In the genomic region with DNA sequence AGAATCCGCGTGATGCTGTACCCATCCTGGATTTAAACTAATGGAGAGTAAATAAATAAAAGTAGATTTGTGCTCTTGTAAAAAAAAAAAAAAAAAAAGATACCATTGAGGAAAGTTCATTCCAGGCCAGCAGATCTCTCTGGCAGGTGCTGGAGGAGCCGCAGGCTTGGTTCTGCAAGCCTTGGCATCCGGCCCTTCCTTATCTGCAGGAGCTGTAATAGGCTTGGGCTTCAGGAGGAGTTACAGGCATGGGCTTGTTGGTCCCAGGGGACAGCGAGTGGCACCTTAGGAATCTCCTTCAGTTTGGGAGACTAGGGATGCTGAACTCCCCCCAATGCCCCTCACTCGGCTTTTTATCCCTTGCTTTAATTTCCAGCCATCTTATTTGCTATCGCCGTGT, we compare ENCODE assay signal across 29 mouse cellular contexts. TPM values are rescaled to one million over a fixed set of nuclear protein-coding genes. Genes with fewer than 3 reads are reported as not detected.
DNase-seq lines count a peak whose midpoint lies in the region; ATAC-seq and TF ChIP-seq lines count a peak whose summit lies in the region.
"Had no signal": no experiment of that assay in that cellular context is flagged by ENCODE, and none has a peak within 500 bp of the region (broad histone marks: within the 10 kb centered on the region; RNA-seq: fewer than 3 reads in every experiment).

No protein-coding gene starts in this region.

- H3K4me2 ChIP-seq in heart, embryonic 11.5 days: no peak overlapping the region
- H3K4me2 ChIP-seq in liver, postnatal 0 days (ENCODE audit: low read depth, low read length): no peak overlapping the region
- H3K4me2 ChIP-seq in midbrain, embryonic 14.5 days (ENCODE audit: low read length): no peak overlapping the region
- H3K4me2 ChIP-seq: embryonic facial prominence, embryonic 12.5 days; forebrain, embryonic 15.5 days; hindbrain, embryonic 15.5 days; limb, embryonic 15.5 days; liver, embryonic 13.5 days; lung, embryonic 14.5 days; stomach, embryonic 15.5 days had no signal

- H3K27me3 ChIP-seq in heart, embryonic 11.5 days (ENCODE audit: control insufficient read depth, insufficient read depth, low read length): no peaks in the 10 kb centered on the region
- no peaks in the 10 kb centered on the region for H3K27me3 ChIP-seq in liver, postnatal 0 days (ENCODE audit: insufficient read depth, low read length)
- H3K27me3 ChIP-seq in midbrain, embryonic 14.5 days (ENCODE audit: control insufficient read depth, insufficient read depth, low read length): no peaks in the 10 kb centered on the region
- H3K27me3 ChIP-seq: embryonic facial prominence, embryonic 12.5 days; forebrain, embryonic 15.5 days; hindbrain, embryonic 15.5 days; limb, embryonic 15.5 days; liver, embryonic 13.5 days; stomach, embryonic 15.5 days had no signal

- no peak overlapping the region for H3K9ac ChIP-seq in heart, embryonic 11.5 days (ENCODE audit: low read depth, low read length)
- H3K9ac ChIP-seq in liver, postnatal 0 days (replicated peaks): no peak overlapping the region
- H3K9ac ChIP-seq in midbrain, embryonic 14.5 days (replicated peaks; ENCODE audit: low read length): no peak overlapping the region
- H3K9ac ChIP-seq: embryonic facial prominence, embryonic 12.5 days; forebrain, embryonic 15.5 days; hindbrain, embryonic 15.5 days; limb, embryonic 15.5 days; liver, embryonic 13.5 days; lung, embryonic 14.5 days; stomach, embryonic 15.5 days had no signal

- TF ChIP-seq CTCF in liver, postnatal 0 days (IDR thresholded peaks at IDR 0.05; ENCODE audit: low read depth): no peak

- no peak for ATAC-seq in heart, embryonic 11.5 days (replicated peaks; ENCODE audit: insufficient number of reproducible peaks, low FRiP score, low TSS enrichment)
- ATAC-seq in liver, postnatal 0 days: no peak
- ATAC-seq in midbrain, embryonic 14.5 days (ENCODE audit: low FRiP score, low TSS enrichment): no peak
- ATAC-seq: forebrain, embryonic 15.5 days; inflammation-experienced regulatory T-cells, adult 6 months; midbrain, embryonic 16.5 days had no signal

- H3K36me3 ChIP-seq in heart, embryonic 11.5 days (ENCODE audit: control insufficient read depth, insufficient read depth, low read length): no peaks in the 10 kb centered on the region
- 0 out of 2 replicates have a peak, but pooled peaks cover 3% of the 10 kb centered on the region for H3K36me3 ChIP-seq in liver, postnatal 0 days (replicated peaks; ENCODE audit: insufficient read depth, low read length)
- H3K36me3 ChIP-seq in midbrain, embryonic 14.5 days (ENCODE audit: control insufficient read depth, insufficient read depth, low read length): no peaks in the 10 kb centered on the region
- H3K36me3 ChIP-seq: embryonic facial prominence, embryonic 12.5 days; forebrain, embryonic 15.5 days; hindbrain, embryonic 10.5 days; hindbrain, embryonic 15.5 days; limb, embryonic 10.5 days; limb, embryonic 15.5 days; liver, embryonic 13.5 days; midbrain, embryonic 10.5 days; stomach, embryonic 15.5 days had no signal

- no peaks in the 10 kb centered on the region for H3K4me1 ChIP-seq in heart, embryonic 11.5 days (ENCODE audit: control insufficient read depth, insufficient read depth, low read length)
- no peaks in the 10 kb centered on the region for H3K4me1 ChIP-seq in liver, postnatal 0 days (ENCODE audit: insufficient read depth)
- no peaks in the 10 kb centered on the region for H3K4me1 ChIP-seq in midbrain, embryonic 14.5 days (ENCODE audit: control insufficient read depth, insufficient read depth, low read length)
- H3K4me1 ChIP-seq: hindbrain, embryonic 10.5 days; liver, embryonic 13.5 days; midbrain, embryonic 10.5 days; stomach, embryonic 15.5 days had no signal

- no peak overlapping the region for H3K27ac ChIP-seq in heart, embryonic 11.5 days (ENCODE audit: low read depth, low read length)
- no peak overlapping the region for H3K27ac ChIP-seq in liver, postnatal 0 days (ENCODE audit: low read depth)
- no peak overlapping the region for H3K27ac ChIP-seq in midbrain, embryonic 14.5 days (replicated peaks; ENCODE audit: low read depth, low read length)
- H3K27ac ChIP-seq: embryonic facial prominence, embryonic 12.5 days; forebrain, embryonic 15.5 days; gastrocnemius, adult 2 months; heart, adult 2 months; hindbrain, embryonic 10.5 days; hindbrain, embryonic 15.5 days; limb, embryonic 10.5 days; limb, embryonic 15.5 days; liver, embryonic 13.5 days; midbrain, embryonic 10.5 days; stomach, embryonic 15.5 days had no signal

- WGBS in heart, embryonic 11.5 days (ENCODE audit: insufficient replicate concordance): 79% methylated on average over 8 of the region's 8 CpGs
- 84% methylated on average over 8 of the region's 8 CpGs for WGBS in liver, postnatal 0 days (ENCODE audit: insufficient replicate concordance)
- WGBS in midbrain, embryonic 14.5 days: 89% methylated on average over 8 of the region's 8 CpGs

- no peak for TF ChIP-seq EP300 in liver, postnatal 0 days (IDR thresholded peaks at IDR 0.05; ENCODE audit: low read depth)

- no peaks in the 10 kb centered on the region for H3K9me3 ChIP-seq in heart, embryonic 11.5 days (replicated peaks; ENCODE audit: control insufficient read depth, low read length)
- no peaks in the 10 kb centered on the region for H3K9me3 ChIP-seq in liver, postnatal 0 days (ENCODE audit: low read length)
- H3K9me3 ChIP-seq in midbrain, embryonic 14.5 days (ENCODE audit: control insufficient read depth, low read length): no peaks in the 10 kb centered on the region
- H3K9me3 ChIP-seq: embryonic facial prominence, embryonic 12.5 days; forebrain, embryonic 15.5 days; hindbrain, embryonic 10.5 days; hindbrain, embryonic 15.5 days; limb, embryonic 10.5 days; limb, embryonic 15.5 days; liver, embryonic 13.5 days; midbrain, embryonic 10.5 days; stomach, embryonic 15.5 days had no signal

- H3K4me3 ChIP-seq in heart, embryonic 11.5 days (ENCODE audit: low read depth, low read length): no peak overlapping the region
- H3K4me3 ChIP-seq in liver, postnatal 0 days (ENCODE audit: low read depth, low read length): no peak overlapping the region
- no peak overlapping the region for H3K4me3 ChIP-seq in midbrain, embryonic 14.5 days (replicated peaks; ENCODE audit: low read depth, low read length)
- H3K4me3 ChIP-seq: embryonic facial prominence, embryonic 12.5 days; forebrain, embryonic 15.5 days; gastrocnemius, adult 2 months; heart, adult 2 months; hindbrain, embryonic 10.5 days; hindbrain, embryonic 15.5 days; limb, embryonic 10.5 days; limb, embryonic 15.5 days; liver, embryonic 13.5 days; midbrain, embryonic 10.5 days; stomach, embryonic 15.5 days had no signal

- peak; percentile 32 for DNase-seq in heart, postnatal 4 days
- DNase-seq in cerebellum, adult 11-12 months: peak; percentile 80
- DNase-seq in cerebellum, adult 8-10 months: peak; percentile 66
- DNase-seq in cerebellum, postnatal 25 days: peak; percentile 73 to 86
- DNase-seq in liver, postnatal 0 days: no peak
- no peak for DNase-seq in midbrain, embryonic 14.5 days
- DNase-seq: adrenal gland, postnatal 25 days; B cell, adult 2 months; gastrocnemius, adult 2 months; gastrocnemius, postnatal 36 days; kidney, adult 11 months; kidney, postnatal 25 days; liver, embryonic 13.5 days; lung, embryonic 14.5 days; lung, postnatal 14 days; right cerebral cortex, postnatal 25 days; thymus, postnatal 14 days had no signal

RNA-seq across cellular contexts. Expression of a gene that starts 42.8 kb away (rescaled TPM):
- 1 to 10 TPM; 1.3 to 1.4 TPM for total RNA-seq in heart, postnatal 4 days (2021)
- 1.4 and 1.7 TPM in 2 replicates for polyA plus RNA-seq in heart, embryonic 11.5 days (2014; fragmentation: Nextera tagmentation; extraction: Ambion mirVana)
- 0.25 and 0.26 TPM in 2 replicates for polyA plus RNA-seq in liver, postnatal 0 days (2015; fragmentation: Nextera tagmentation; extraction: Ambion mirVana)
- polyA plus RNA-seq in midbrain, embryonic 14.5 days (2014; fragmentation: Nextera tagmentation; extraction: Ambion mirVana): 64.2 and 93.4 TPM in 2 replicates

Comparison
In these comparisons a context has a peak if more than half of its experiments do, and no peak if none do; other contexts are left out.
1. DNase-seq: peak in heart, postnatal 4 days (single experiment), cerebellum, adult 11-12 months (single experiment), cerebellum, adult 8-10 months (single experiment) and cerebellum, postnatal 25 days (2 of 2); none in liver, postnatal 0 days (single experiment) and midbrain, embryonic 14.5 days (single experiment).
2. RNA of a gene that starts 42.8 kb away (polyA plus RNA-seq): 64.2 to 93.4 TPM in midbrain, embryonic 14.5 days; 1.4 to 1.7 TPM in heart, embryonic 11.5 days and 0.25 to 0.26 TPM in liver, postnatal 0 days; every median in the first group is over 10 times any median in the second.